Mouse (Mus musculus): Measurements from ENCODE around the gene Crb1. TPM values are rescaled to one million over a fixed set of nuclear protein-coding genes. Genes with fewer than 3 reads are reported as not detected.

Crb1 gene
- not detected for polyA plus RNA-seq (2017; shearing (Covaris generic))

GRCm38 (mm10) chr1:139376638-139377286, at the start of gene Crb1:
Crb1 (minus strand) TSS chr1:139377100.

DNA sequence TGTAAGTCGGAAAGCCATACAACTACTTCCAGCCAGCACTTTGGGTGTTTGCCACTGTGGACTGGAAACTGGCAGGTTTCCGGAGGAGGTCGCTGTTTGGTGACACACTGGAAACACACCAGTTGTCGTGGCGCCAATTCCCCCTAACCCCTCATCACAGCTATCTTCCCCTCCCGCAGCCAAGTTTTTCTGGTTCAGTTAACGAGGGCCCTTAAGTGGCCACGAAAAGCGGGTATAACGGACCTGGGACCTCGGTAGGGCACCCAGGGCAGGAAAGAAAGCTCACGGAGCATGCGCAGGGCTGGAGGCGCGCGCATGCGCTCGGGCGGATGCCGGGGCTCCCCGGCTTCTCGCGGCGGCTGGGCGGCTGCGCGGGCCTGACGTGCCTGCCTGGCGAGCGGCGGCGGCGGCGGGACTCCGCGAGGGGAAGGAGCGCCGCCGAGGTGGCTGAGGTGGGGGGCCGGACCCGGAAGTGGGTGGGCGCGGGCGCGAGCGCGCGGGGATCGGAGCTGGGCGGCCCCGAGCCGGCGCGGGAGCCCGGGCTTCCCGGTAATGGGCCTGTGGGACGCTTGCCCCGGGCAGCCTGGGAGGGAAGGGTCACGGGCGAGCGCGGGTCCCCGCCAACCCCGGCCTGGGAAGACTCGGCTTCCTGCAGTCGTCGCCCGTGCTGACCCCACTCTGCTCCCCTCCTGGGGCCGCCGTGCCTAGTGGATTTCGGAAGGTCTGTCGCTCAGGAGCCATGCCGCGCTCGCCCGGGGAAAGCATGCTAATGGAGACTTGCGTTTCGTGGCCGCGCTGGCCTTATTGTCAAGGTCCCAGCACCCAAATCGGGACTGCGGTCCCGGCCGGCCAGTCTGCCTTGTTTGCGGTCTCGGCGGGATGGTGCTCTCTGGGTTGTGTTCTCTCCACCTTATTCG, 45.2 kb upstream of the Crb1 start, which contains the start of gene Zbtb41:
TSS of gene Zbtb41 (plus strand) at position 414 of the 917 bp plus-strand sequence.

Other genes with a start within 250 kb of the Crb1 start
- gene Zbtb41, start 45.2 kb upstream of the Crb1 start, polyA plus RNA-seq (2017; shearing (Covaris generic)), result 16.7 TPM
- gene Aspm, start 77.7 kb upstream of the Crb1 start, polyA plus RNA-seq (2017; shearing (Covaris generic)), result 0.82 TPM
- gene F13b, start 124.6 kb upstream of the Crb1 start, polyA plus RNA-seq (2017; shearing (Covaris generic)), result not detected
- not detected for gene Cfhr1, start 183.2 kb upstream of the Crb1 start, polyA plus RNA-seq (2017; shearing (Covaris generic))

All from effector memory CD4-positive, alpha-beta T cell, adult 5 months (primary cell).